Mouse (Mus musculus): Measurements from ENCODE around the gene Csk. TPM values are rescaled to one million over a fixed set of nuclear protein-coding genes. Genes with fewer than 3 reads are reported as not detected.

The Csk gene
- total RNA-seq, 1 experiment from 2014 or later, result 332 TPM

DNA sequence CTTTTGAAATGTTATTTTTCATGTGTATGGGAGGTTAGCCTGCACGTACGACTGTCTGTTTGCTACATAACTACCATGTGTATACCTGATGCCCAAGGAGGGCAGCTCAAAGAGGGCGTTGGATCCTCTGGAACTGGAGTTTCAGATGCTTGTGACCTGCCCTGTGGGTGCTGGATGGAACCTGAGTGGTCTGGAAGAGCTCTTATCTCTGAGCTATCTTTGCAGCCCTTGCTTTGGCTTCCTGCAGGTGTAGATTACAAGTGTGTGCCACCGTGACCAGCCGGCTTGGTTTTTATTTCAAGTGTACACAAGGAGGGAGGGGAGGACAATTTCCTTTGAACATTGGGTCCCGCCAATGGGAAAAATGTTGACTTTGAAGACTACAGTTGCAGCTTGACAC, 7.1 kb upstream of the Csk start:
- no peak for ATAC-seq (replicated peaks; ENCODE audit: insufficient number of reproducible peaks, low FRiP score, low TSS enrichment, poor library complexity, severe bottlenecking)

DNA sequence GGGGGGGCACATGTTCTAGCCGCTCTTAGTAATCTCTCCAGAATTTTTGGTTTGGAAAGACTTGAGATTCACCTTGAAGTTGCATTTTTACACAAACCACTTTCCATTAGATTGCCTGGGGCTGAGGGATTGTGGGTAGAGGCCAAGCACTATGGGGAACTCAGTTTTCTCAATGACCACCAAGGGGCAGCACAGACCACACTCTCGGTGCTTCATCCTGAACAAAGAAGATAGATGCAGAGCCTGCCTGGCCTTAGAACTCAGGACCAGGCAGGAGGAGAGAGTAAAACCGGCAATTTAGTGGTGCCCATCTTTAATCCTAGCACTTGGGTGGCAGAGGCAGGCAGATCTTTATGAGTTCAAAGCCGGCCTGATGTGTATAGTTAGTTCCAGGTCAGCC, 6.3 kb upstream of the Csk start:
- ATAC-seq (replicated peaks; ENCODE audit: insufficient number of reproducible peaks, low FRiP score, low TSS enrichment, poor library complexity, severe bottlenecking), result peak; percentile 51; the same call in 1 of the 2 replicates

DNA sequence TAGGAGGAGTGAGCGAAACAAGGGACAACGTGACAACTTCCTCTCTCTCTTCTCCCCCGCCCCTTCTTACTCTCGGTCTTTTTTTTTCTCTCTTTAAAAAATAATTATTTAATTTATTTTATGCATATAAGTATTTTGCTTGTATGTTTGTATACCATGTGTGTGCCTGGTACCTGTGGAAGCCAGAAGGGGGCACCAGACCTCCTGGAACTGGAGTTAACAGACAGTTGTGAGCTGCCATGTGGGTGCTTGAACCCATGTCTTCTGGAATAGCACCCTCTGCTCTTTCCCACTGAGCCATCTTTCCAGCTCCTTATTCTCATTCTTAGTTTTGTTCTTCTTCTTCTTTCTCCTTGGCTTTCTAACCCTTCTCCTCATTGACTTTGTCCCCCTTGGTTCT, 5.5 kb upstream of the Csk start:
- ATAC-seq (replicated peaks; ENCODE audit: insufficient number of reproducible peaks, low FRiP score, low TSS enrichment, poor library complexity, severe bottlenecking), result no peak

DNA sequence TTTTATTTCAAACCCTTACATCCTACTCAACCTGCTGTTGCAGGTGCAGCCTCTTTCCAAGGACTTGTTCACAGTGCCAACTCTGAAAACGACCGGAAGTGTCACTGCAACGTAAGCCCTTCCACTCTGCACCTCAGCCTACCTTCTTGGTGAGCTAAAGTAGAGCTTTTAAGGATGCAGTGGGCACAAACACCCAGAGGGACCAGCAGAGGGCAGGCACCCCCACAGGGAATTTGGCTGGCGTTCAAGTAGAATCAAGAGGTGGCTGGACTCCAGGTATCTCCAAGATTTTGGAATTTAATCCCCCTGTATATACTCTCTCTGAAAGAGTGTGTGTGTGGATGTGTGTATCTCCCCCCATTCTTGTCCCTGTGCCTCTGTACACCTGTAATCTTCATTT, 4.4 kb upstream of the Csk start:
- ATAC-seq (replicated peaks; ENCODE audit: insufficient number of reproducible peaks, low FRiP score, low TSS enrichment, poor library complexity, severe bottlenecking), result no peak

DNA sequence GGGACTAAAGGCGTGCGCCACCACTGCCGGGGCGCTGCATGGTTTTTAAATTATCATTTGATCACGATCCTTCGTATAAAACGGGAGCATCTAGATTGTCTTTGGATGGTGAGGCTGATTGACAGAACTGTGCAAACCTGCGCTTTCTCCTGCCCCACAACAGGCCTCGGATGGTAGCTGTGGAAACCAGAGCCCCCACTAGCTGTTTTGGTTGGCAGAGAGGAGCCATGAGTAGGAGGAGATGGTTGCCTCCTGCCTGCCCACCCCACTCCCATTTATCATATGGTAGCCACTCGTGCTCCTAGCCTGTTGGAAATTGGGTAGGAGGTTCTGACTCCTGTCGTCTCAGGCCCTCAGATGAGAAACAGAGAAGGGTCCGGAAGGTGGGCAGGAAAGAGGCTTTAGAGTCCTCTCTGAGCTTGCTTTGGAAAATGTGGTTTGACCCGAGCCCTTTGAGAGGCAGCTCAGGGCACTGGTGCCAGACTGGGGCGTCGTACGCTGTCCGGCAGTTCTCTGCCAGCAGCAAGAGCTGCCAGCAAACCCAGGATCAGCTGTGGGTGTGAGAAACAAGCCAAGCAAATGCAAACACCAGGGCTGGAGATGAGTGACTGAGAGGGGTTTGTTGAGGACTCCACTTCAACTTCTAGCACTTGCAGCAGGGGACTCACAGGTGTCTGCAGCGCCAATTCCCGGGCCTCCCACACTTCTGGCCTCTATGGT, 3.4 kb upstream of the Csk start:
- no peak for ATAC-seq (replicated peaks; ENCODE audit: insufficient number of reproducible peaks, low FRiP score, low TSS enrichment, poor library complexity, severe bottlenecking)

DNA sequence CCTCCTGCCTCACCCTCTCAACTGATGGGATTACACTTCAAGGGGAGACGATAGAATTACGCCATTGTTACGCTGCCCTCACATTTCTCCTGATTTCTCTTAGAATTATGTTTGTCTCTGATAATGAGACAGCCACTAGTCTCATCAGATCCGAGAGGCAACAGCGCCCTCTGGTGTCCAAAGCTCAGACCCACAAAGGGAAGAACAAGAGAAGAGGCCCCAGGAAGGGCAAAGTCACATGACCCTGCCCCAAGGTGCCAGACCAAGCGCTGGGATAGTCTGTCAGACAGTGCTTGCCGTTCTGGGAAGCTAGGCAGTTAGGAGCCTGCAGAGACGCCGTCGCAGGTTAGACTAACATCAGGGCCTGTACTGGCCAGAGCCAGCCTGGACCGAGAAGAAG, 2.3 kb upstream of the Csk start:
- ATAC-seq (replicated peaks; ENCODE audit: insufficient number of reproducible peaks, low FRiP score, low TSS enrichment, poor library complexity, severe bottlenecking), result peak; percentile 64

DNA sequence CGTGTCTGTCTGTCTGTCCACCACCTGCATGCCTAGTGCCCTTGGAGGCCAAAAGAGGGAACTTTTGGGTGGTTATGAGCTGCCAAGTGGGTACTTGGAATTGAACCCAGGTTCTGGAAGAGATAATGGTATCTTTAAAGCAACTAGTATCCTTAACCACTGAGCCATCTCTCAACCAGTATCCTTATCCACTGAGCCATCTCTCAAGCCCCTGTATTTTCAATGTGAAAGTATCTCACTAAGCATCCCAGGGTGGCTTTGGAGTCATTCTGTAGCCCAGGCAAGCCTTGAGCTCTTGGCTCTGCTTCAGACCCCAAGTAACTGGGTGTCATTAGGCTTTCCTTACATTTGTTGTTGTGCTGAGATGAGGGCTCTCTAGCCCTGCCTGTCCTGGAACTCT, 1.5 kb upstream of the Csk start:
- no peak for ATAC-seq (replicated peaks; ENCODE audit: insufficient number of reproducible peaks, low FRiP score, low TSS enrichment, poor library complexity, severe bottlenecking)

DNA sequence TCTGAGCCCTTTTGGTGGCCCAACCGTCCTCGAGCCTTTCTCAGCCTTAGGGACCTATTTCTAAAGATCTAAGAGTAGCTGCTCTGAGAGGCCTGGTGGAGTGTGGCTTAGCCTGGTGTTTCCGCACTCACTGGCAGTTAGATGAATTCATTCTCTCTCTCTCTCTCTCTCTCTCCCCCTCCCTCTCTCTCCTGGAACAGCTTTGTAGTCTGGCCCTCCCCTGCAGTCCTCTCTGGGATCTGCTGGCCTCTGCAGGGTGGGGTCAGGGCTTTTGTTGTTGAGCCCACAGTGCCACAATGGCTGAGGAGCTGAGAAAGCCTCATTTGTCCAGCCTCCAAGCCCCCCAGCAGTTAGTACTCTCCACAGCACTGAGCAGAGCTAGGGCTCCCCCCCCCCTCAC, 576 bp downstream of the Csk start:
- ATAC-seq (replicated peaks; ENCODE audit: insufficient number of reproducible peaks, low FRiP score, low TSS enrichment, poor library complexity, severe bottlenecking), result no peak

DNA sequence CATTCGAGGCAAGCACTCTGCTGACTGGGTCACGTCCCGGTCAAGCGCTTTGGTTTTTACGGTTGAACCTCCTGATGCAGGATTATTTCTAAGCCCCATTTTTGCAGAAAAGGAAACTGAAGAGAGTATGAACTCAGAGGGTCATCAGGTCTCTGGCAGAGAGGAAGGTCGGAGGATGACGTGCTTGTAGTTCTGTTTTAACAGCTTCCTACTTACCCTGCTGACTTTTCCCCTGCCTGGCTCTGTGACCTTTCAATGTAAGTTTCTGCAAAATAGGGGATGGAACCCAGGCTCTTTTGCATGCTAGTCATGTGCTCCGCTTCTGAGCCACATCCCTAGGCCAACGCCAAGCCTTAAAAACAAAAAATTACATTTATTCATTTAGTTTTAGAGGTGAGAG, 1.1 kb downstream of the Csk start:
- ATAC-seq (replicated peaks; ENCODE audit: insufficient number of reproducible peaks, low FRiP score, low TSS enrichment, poor library complexity, severe bottlenecking), result peak; percentile 74

DNA sequence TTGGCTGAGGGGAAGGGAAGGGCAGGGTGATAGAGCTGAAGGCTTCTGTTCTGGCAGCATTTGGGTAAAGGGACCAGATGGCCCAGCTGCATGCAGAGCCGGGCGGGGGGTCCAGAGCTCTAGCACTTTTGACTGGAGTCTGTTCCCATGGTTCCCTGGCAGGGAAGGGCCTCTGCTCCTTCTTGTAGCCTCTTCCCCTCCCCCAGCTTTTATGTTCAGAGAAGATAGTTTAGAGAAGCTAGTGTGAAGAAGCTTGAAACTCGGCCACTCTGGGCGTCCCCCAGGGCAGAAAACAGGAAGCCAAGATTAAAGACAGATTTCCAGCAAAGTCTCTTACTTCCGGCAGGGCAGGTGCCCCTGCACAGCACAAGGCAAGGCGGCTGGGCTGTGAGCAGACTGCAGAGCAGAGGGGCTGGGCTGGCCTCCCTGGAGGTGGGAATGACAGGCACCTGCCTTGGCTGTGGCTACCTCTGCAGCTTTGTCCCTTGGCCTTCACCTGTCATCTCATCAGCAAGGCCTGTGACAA, 2.6 kb downstream of the Csk start:
- peak; percentile 15 for ATAC-seq (replicated peaks; ENCODE audit: insufficient number of reproducible peaks, low FRiP score, low TSS enrichment, poor library complexity, severe bottlenecking)

DNA sequence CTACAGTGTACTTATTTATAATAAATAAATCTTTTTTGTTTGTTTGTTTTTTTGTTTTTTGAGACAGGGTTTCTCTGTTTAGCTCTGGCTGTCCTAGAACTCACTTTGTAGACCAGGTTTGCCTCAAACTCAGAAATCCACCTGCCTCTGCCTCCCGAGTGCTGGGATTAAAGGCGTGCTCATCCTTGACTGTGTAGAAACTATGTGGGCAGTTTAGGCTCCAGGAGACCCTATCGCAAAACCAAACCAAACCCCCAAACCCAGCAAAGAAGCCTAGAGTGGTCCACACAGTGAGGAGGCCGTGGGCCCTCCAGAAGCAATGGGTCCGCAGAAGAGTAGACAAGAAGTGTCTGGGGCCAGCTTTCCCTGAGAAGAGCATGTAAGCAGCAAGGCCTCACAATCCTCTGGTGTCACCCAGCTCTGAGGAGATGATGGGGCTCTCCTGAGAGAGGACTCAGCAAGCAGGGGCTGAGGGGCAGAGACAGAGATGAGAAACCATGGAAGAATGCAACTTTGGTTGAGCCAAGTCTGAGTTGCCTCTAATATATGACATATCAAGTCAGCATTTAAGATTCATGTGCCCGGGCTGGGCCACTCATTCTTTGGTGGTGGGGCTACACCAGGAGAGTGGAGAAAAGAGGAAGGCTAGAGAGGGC, 3.2 kb downstream of the Csk start:
- peak; percentile 38 for ATAC-seq (replicated peaks; ENCODE audit: insufficient number of reproducible peaks, low FRiP score, low TSS enrichment, poor library complexity, severe bottlenecking)

DNA sequence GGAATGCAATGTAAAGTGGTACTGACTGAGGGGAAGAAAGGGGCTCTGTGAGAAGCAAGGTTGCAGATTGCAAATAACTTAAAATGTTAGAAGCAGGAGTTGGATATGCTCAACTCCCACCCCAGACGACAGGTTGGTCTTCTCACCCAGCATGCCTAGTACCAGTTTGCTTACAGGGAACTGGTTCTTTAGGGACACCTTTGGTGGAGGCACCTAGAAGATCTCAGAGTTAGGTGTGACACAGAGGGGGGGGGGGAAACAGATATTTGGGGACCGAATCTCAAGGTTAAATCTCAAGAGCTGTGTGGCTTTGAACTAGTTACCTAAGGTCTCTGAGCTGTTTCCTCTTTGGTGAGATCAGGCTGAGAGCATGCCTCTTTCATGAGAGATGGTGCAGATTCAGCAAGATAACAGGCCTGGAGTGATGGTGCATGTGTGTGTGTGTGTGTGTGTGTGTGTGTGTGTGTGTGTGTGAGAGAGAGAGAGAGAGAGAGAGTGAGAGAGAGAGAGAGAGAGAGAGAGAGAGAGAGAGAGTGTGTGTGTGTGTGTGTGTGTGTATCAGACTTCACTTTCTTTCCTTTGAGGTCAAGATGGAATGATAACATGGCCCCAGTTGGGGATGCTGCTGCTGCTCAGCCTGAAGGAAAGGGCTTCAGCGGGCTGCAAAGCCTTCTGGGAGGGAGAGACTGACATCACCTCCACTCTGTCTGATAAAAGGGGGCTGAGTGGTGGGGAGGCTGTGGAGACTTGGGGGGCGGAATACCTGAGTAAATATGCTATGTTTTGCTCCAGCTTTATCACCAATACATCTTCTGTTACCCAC, 5.9 kb downstream of the Csk start:
- ATAC-seq (replicated peaks; ENCODE audit: insufficient number of reproducible peaks, low FRiP score, low TSS enrichment, poor library complexity, severe bottlenecking), result no peak

DNA sequence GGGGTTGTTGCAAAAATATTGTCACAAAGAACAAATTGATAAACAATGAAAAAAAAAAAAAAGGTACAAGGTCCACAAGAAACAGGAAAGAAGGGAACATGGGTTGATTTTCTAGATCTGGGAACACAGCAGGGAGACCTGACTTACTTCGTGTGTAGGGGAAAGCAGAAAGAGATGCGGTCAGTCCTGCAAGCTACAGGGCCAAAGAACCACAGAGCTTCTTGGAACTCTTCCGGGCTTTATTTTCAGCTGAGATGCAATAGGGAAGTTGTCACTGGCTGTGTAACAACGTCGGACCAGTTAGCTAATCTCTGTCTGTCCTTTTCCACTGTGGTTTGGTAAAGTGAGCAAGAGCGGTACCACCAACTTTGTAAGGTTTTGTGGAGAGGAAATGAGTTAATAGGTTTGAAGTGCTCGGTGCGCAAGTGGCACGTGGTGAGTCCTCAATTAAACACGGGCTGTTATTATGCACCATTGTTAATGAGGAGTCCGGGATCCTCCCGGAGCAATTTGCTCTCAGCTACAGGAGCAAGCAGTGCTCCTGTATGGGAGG, 6.8 kb downstream of the Csk start:
- peak; percentile 42 for ATAC-seq (replicated peaks; ENCODE audit: insufficient number of reproducible peaks, low FRiP score, low TSS enrichment, poor library complexity, severe bottlenecking)

DNA sequence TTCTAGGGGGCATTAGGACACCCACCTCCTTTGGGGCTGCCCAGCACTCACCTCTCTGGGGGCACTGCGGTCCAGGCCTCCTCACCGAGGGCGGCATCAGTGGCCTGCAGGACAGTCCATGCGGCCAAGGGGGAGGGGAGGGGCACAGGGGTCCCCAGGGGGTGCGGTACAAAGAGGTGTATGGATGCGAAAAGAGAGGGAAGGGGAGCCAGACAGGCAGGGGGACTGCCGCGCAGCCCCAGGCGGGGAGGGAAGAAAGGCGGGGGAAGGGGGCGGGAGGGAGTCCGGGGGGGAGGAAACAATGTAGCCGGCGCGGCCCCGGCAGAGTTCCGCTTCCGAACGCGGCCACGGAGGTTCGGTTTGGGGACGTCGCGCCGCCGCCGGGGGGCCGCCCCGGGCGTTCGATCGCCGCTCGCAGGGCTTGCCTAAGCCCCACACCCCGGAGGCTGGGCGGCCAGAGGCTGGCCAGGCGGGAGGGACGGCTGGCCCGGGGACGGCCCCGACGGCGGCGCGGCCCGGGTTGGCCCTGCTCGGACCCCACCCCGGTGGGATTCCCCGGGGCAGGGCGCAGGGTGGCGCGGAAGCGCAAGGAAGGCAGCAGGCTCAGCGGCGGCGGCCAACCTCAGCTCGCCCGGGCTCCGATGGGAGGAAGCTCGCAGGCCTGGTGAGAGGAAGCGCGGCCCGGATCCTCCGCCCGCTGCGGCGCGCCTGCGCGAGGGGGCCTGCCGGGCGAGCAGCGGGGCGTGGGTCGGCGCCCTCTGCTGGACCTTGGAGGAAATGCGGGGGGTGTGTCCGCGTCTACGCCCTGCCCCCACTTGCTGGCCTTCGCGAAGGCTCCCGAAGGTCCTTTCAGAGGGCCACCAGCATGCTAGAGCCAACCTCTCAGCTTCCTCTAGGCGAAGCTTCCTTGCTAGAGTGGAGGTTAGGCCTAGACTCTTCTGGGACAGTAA, 8.2 kb downstream of the Csk start:
- ATAC-seq (replicated peaks; ENCODE audit: insufficient number of reproducible peaks, low FRiP score, low TSS enrichment, poor library complexity, severe bottlenecking), result peak; percentile 62

DNA sequence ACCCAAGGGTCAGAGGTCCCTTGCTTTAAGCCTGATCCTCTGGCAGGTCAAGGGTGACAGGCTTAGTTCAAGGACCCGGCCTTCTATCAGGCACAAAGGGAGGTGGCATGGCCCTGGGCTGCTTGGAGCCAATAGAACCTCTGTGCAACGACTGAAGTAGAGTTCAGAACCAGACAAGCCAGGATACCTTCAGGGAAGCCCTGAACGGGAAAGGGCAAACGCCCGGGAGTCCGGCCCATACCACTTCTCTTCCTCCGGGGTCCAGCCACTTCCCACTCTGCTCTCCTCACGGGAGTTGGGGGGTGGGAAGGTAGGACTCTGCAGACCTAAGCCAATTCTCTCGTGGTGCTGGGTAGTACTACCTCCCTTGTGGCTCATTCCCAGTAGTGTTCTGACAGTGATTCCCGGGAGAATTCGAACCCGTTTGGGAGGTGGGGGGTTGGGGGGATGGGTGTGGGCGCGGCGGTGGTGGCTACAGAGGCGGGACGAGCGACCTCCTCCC, 8.9 kb downstream of the Csk start:
- ATAC-seq (replicated peaks; ENCODE audit: insufficient number of reproducible peaks, low FRiP score, low TSS enrichment, poor library complexity, severe bottlenecking), result no peak

DNA sequence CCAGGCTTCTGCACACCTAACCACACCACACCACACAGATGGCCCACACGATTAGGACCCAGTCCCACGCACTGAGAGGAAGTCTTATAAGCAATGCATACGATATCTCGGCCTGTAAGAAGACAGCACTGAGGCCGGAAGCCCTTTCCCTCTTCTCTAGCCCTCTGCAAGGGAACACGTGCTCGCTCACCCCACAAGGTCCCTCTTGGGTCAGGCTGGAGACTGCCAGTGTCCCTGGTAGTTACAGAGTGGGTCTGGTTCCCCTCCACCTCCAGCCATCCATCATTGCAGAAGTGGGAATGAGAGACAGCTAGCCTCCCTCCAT, 9.6 kb downstream of the Csk start:
- ATAC-seq (replicated peaks; ENCODE audit: insufficient number of reproducible peaks, low FRiP score, low TSS enrichment, poor library complexity, severe bottlenecking), result no peak

DNA sequence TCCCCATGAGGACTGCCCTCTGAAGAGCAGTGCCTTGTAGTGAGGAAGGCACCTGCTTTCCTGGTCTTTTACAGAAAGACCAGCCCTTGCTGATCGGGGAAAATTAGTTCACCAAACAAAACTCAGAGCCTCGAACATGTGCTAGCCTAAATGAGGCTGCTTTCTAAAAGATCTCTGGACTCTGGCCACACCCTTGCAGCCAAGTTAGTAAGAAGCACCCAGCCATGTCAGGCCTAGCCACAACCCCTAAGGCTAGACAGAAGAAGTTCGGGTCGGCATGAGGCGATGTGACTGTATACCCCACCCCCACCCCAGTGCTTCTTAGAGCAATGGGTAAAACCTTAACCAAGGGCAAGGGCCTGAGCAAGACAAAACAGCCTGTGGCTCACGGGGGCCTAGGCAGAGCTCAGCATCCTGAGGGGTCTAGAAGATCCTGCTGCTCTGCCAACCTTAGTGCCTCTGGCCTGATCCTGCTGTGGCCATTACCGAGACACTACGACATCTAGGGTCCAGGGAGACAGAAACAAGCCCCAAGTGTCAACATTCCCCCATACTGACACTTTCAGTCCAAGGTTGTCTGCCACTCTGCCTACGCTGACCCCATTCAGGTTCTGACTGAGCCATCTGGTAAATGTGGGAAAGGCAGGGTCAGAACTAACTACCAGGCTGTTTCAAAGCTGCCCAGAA, 10.1 kb downstream of the Csk start:
- no peak for ATAC-seq (replicated peaks; ENCODE audit: insufficient number of reproducible peaks, low FRiP score, low TSS enrichment, poor library complexity, severe bottlenecking)

All from monocyte, adult 5-6 weeks (primary cell).